Mouse (Mus musculus) liver, embryonic 16.5 days (tissue): ENCODE data around the gene Grk4. TPM values are rescaled to one million over a fixed set of nuclear protein-coding genes. Genes with fewer than 3 reads are reported as not detected.

Source experiments
- ATAC-seq: fragments of 200-750 bp; cut with Nextera tagmentation; 2 replicates; pipeline ENCODE4 v1.8.0; 2017; ENCODE audit warnings: low read depth, mild to moderate bottlenecking, moderate number of reproducible peaks, moderate library complexity
- H3K27ac ChIP-seq: fragments of 300-500 bp; sonication (generic); 2 replicates; pipeline ENCODE4 v1.5.1; 2014; ENCODE audit warnings: mild to moderate bottlenecking, low read length
- H3K27me3 ChIP-seq: fragments of 300-500 bp; sonication (generic); 2 replicates; pipeline ENCODE4 v1.6.1; 2014; ENCODE audit warnings: low read depth, low read length, mixed read lengths; ENCODE audit not compliant: control insufficient read depth, insufficient read depth
- H3K36me3 ChIP-seq: fragments of 300-500 bp; sonication (generic); 2 replicates; pipeline ENCODE4 v1.6.1; 2014; ENCODE audit warnings: mild to moderate bottlenecking; ENCODE audit not compliant: control insufficient read depth, insufficient read depth
- H3K4me1 ChIP-seq: fragments of 300-500 bp; sonication (generic); 2 replicates; pipeline ENCODE4 v1.6.1; 2014; ENCODE audit warnings: low read depth, low read length, mixed read lengths; ENCODE audit not compliant: control insufficient read depth
- H3K4me2 ChIP-seq: fragments of 300-500 bp; sonication (generic); 2 replicates; pipeline ENCODE4 v1.6.1; 2014; ENCODE audit warnings: low read depth, low read length, mixed read lengths
- H3K4me3 ChIP-seq: fragments of 300-500 bp; sonication (generic); 2 replicates; pipeline ENCODE4 v1.5.1; 2014; ENCODE audit warnings: low read depth, mild to moderate bottlenecking, low read length
- H3K9ac ChIP-seq: fragments of 300-500 bp; sonication (generic); 2 replicates; pipeline ENCODE4 v1.6.1; 2014; ENCODE audit warnings: low read depth, low read length
- H3K9me3 ChIP-seq: fragments of 300-500 bp; sonication (generic); replicated peaks from 2 replicates; pipeline ENCODE4 v1.6.1; 2016; ENCODE audit warnings: low read length; ENCODE audit not compliant: control insufficient read depth
- WGBS: fragments of 180-500 bp; shearing (Covaris S2); extraction: QIAGEN DNeasy Blood & Tissue Kit; methylation state at CpG from one replicate; pipeline ENCODE4 v1.1.7; 2014; ENCODE audit not compliant: insufficient replicate concordance; 5-methylcytosine and 5-hydroxymethylcytosine counted together
- polyA plus RNA-seq: library from polyadenylated mRNA; unstranded; fragments of >200 nt; fragmentation: Nextera tagmentation; extraction: Ambion mirVana; gene quantifications from 2 replicates; pipeline ENCODE4 v1.2.1, GENCODE M21; 2015

The Grk4 gene
- polyA plus RNA-seq, 1 experiment from 2014 or later, result 0.91 TPM

GRCm38 (mm10) chr5:34758762-34759161 lies 98.6 kb downstream of the Grk4 start:
- ATAC-seq, result no peak
- no peak overlapping the region for H3K27ac ChIP-seq
- no peak overlapping the region for H3K9ac ChIP-seq
- no peaks in the 10 kb centered on the region for H3K9me3 ChIP-seq
- H3K4me3 ChIP-seq, result no peak overlapping the region
- peaks cover 10% of the 10 kb centered on the region for H3K4me1 ChIP-seq
- WGBS, result 87% methylated on average over 1 of the region's 1 CpGs
- no peaks in the 10 kb centered on the region for H3K36me3 ChIP-seq
- H3K4me2 ChIP-seq, result no peak overlapping the region
- H3K27me3 ChIP-seq, result no peaks in the 10 kb centered on the region

- peak overlapping the region; percentile 89 for H3K27ac ChIP-seq
- H3K4me1 ChIP-seq, result peaks cover 19% of the 10 kb centered on the region
- H3K27me3 ChIP-seq, result no peaks in the 10 kb centered on the region
- H3K4me2 ChIP-seq, result peak overlapping the region; percentile 98
- H3K4me3 ChIP-seq, result peak overlapping the region; percentile 99
- H3K9ac ChIP-seq, result peak overlapping the region; percentile 100
- no peaks in the 10 kb centered on the region for H3K36me3 ChIP-seq
- H3K9me3 ChIP-seq, result no peaks in the 10 kb centered on the region
- under 1% methylated on average over 19 of the region's 19 CpGs for WGBS
- ATAC-seq, result no peak
Observed at GRCm38 (mm10) chr5:34760850-34761508, 100.8 kb downstream of the Grk4 start.

GRCm38 (mm10) chr5:34761509-34761908 lies 101.3 kb downstream of the Grk4 start, which contains the start of gene Htt:
TSS of gene Htt (plus strand) at chr5:34761740.
- Histone ChIP-seq H3K36me3 (no peaks in the 10 kb centered on the region), H3K4me1 (peaks cover 23% of the 10 kb centered on the region), H3K27ac (peak within 1 kb of the TSS; percentile 89), H3K4me3 (peak within 1 kb of the TSS; percentile 99), H3K9ac (peak within 1 kb of the TSS; percentile 100), H3K9me3 (no peaks in the 10 kb centered on the region), H3K27me3 (no peaks in the 10 kb centered on the region), H3K4me2 (peak within 1 kb of the TSS; percentile 98)
- ATAC-seq, result peak; percentile 97
- WGBS, result under 1% methylated on average over 35 of the region's 35 CpGs

- WGBS, result under 1% methylated on average over 41 of the region's 54 CpGs
- ATAC-seq, result peak; percentile 42
- H3K27ac ChIP-seq, result peak overlapping the region; percentile 89
Observed at GRCm38 (mm10) chr5:34761934-34762611, 101.9 kb downstream of the Grk4 start.

GRCm38 (mm10) chr5:34771818-34772217 lies 111.6 kb downstream of the Grk4 start:
- no peak overlapping the region for H3K9ac ChIP-seq
- H3K27me3 ChIP-seq, result no peaks in the 10 kb centered on the region
- no peak overlapping the region for H3K4me2 ChIP-seq
- ATAC-seq, result no peak
- 74% methylated on average over 3 of the region's 3 CpGs for WGBS
- no peaks in the 10 kb centered on the region for H3K9me3 ChIP-seq
- H3K4me1 ChIP-seq, result peaks cover 17% of the 10 kb centered on the region
- H3K36me3 ChIP-seq, result no peaks in the 10 kb centered on the region
- H3K27ac ChIP-seq, result no peak overlapping the region
- H3K4me3 ChIP-seq, result no peak overlapping the region

More at GRCm38 (mm10) chr5:34761934-34762611, 101.9 kb downstream of the Grk4 start:
- Histone ChIP-seq H3K4me3 (peak overlapping the region; percentile 99), H3K4me2 (peak overlapping the region; percentile 98), H3K36me3 (no peaks in the 10 kb centered on the region), H3K9ac (peak overlapping the region; percentile 100), H3K4me1 (peaks cover 25% of the 10 kb centered on the region), H3K27me3 (no peaks in the 10 kb centered on the region), H3K9me3 (no peaks in the 10 kb centered on the region)

GRCm38 (mm10) chr5:34772696-34773245 lies 112.6 kb downstream of the Grk4 start:
- Histone ChIP-seq H3K9me3 (no peaks in the 10 kb centered on the region), H3K9ac (no peak overlapping the region), H3K27me3 (no peaks in the 10 kb centered on the region), H3K36me3 (no peaks in the 10 kb centered on the region), H3K4me3 (no peak overlapping the region), H3K4me1 (peaks cover 11% of the 10 kb centered on the region), H3K4me2 (no peak overlapping the region), H3K27ac (no peak overlapping the region)
- WGBS, result 79% methylated on average over 4 of the region's 4 CpGs
- no peak for ATAC-seq

GRCm38 (mm10) chr5:34773392-34773791 lies 113.2 kb downstream of the Grk4 start:
- Histone ChIP-seq H3K27me3 (no peaks in the 10 kb centered on the region), H3K36me3 (no peaks in the 10 kb centered on the region), H3K4me3 (no peak overlapping the region), H3K4me2 (no peak overlapping the region), H3K9me3 (no peaks in the 10 kb centered on the region), H3K27ac (no peak overlapping the region), H3K9ac (no peak overlapping the region), H3K4me1 (peaks cover 5% of the 10 kb centered on the region)
- ATAC-seq, result no peak
- 58% methylated on average over 2 of the region's 2 CpGs for WGBS

GRCm38 (mm10) chr5:34785027-34785426 lies 124.8 kb downstream of the Grk4 start:
- H3K27ac ChIP-seq, result no peak overlapping the region
- H3K9me3 ChIP-seq, result no peaks in the 10 kb centered on the region
- ATAC-seq, result no peak
- no peaks in the 10 kb centered on the region for H3K27me3 ChIP-seq
- H3K36me3 ChIP-seq, result peaks cover 6% of the 10 kb centered on the region; the same call in 1 of the 2 replicates
- H3K4me3 ChIP-seq, result no peak overlapping the region
- 65% methylated on average over 3 of the region's 3 CpGs for WGBS
- no peaks in the 10 kb centered on the region for H3K4me1 ChIP-seq
- H3K9ac ChIP-seq, result no peak overlapping the region
- H3K4me2 ChIP-seq, result no peak overlapping the region

- no peaks in the 10 kb centered on the region for H3K9me3 ChIP-seq
- no peaks in the 10 kb centered on the region for H3K4me1 ChIP-seq
- WGBS, result 59% methylated on average over 2 of the region's 2 CpGs
- H3K9ac ChIP-seq, result no peak overlapping the region
- no peak overlapping the region for H3K4me3 ChIP-seq
- no peak for ATAC-seq
- no peak overlapping the region for H3K27ac ChIP-seq
- peaks cover 3% of the 10 kb centered on the region; the same call in 1 of the 2 replicates for H3K36me3 ChIP-seq
- H3K4me2 ChIP-seq, result no peak overlapping the region
- no peaks in the 10 kb centered on the region for H3K27me3 ChIP-seq
Observed at GRCm38 (mm10) chr5:34791141-34791540, 131.0 kb downstream of the Grk4 start.
